Mouse (Mus musculus) granulocyte monocyte progenitor cell, adult 5-6 weeks (primary cell): Measurements from ENCODE around the gene Slc22a5. TPM values are rescaled to one million over a fixed set of nuclear protein-coding genes. Genes with fewer than 3 reads are reported as not detected.

Experiments
- ATAC-seq: replicated peaks from 2 replicates; pipeline ENCODE4 v1.8.0; 2016; ENCODE audit warnings: mild to moderate bottlenecking, moderate TSS enrichment, inconsistent platforms; ENCODE audit not compliant: poor library complexity, severe bottlenecking
- total RNA-seq, 2 experiments: library from RNA; stranded (forward) in 1 of 2; stranded (reverse) in 1 of 2; fragments of 200-712, 200-1000 nt in 1 of 2; fragments of >200 nt in 1 of 2; fragmentation: Nextera tagmentation in 1 of 2; gene quantifications; 2 replicates each; pipeline ENCODE4 v1.2.3; 2014 to 2017

Gene Slc22a5
- total RNA-seq, 2 experiments from 2014 or later, result 10.3 to 13.3 TPM

DNA sequence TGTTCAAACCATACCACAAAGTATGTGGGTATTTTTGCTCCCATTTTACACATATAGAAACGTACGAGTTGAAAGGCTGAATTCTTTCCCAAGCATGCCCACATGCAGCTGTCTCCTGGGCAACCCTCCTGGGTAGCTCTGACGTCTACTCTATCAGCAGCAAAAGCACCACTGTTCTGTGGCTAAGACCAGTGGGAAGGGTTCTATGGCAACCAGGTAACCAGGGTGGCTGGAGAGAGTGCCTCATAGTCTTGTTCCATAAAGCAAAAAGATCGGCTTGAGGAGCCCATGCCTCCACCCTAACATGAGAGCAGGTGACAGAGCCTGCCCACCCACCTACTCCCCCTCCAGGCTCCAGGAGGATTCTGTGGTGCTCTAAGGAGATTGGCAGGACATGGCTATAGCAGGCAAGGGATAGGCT is 49.3 kb downstream of the Slc22a5 start:
- ATAC-seq, result no peak

DNA sequence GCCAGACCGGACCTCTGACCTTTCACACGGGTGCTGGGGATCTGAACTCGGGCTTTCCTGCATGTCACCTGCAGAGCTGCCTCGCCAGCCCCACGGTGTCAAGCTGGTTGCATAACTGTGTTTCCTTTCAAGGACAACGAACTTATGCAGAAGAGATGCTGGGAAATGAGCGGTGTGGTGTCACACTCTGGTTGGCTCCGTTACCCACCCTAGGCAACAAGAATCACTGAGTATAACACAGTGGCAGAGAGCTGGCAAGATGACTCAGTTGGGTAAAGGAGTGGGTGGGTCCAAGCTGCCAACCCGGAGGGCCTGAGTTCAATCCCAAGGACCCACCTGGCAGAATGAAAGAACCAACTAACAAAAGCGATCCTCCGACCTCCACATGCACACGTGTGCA is 49.9 kb downstream of the Slc22a5 start:
- ATAC-seq, result peak; percentile 47

DNA sequence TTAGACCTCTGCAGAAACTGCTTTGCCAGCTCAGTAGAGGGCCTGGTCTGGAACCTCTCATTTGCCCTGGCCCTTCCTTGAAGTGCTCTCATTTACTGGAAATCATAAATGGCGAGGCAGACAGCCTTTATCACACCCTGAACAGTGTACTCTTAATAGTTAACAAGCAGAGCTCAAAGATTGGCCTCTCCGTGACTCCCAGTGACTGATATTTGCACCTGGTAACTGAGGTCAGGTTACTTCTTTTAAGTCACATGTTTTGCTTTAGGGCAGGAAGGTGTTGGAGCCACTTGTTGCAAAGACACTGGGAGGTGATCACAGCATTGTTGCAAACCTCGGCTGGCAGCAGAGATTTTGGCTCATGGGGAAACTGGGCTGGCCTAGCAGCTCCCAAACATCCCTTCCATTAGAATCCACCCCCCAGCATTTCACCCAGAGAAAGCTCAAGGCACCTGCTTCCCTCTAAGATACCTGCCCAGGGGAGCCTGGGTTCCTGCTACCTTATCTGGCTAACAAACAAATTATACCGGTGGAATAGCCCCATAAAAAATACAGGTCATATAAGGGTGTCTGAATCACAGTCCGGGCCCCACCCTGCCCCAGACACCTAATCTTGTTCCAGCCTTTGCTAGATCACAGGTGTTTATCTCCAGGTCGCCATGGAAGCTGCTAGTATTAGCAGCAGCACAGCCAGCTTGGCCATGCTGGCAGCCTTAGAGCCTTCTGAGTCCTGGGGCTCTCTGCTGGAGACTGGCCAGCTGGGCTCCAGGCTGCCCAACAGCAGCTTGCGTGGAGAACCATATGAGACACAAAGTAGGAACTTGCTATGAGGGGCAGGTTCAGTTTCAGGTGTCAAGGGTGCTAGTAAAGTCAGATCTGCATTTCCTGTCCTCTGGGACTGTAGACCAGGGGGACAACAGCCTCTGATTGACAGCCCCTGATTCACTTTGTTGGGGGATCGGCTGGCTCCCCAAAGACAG is 51.5 kb downstream of the Slc22a5 start:
- no peak for ATAC-seq

DNA sequence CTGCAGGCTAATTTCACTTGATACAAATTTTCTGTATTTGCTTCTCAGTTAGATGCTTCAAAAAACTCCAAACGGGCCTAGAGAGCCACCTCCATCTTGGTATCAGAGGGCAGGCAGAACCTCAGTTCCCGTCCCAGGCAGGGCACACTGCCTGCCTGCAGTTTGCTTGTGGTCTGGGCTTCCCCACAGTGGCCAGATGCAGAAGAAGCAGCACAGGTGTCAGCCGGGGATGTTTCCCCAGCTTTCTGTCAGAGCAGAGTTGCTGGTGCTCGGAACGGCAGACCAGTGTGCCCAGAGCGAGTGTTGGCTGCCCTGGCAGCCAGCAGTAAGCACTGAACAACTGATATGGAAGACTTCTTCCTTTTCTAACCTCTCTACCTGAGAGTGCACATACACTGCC is 52.3 kb downstream of the Slc22a5 start:
- peak; percentile 40; the same call in 1 of the 2 replicates for ATAC-seq

DNA sequence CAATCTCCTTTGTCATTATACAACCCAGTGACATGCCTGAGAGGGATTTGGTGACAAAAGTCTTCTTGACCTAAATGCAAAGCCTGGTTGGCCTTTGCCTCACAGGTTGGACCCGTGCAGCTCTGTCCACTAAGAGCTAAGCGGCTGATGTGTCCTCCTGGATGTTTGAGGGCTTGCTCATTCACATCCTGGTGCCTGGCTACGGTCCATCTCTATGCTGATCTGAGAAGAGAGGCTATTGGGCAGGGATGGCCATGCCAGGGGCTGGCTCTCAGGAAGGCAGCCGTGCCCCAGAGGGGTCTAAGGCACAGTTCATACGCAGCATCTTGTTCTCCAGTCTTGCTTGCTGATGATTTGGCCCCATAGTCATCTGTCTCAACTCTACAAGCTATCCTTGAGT is 53.7 kb downstream of the Slc22a5 start:
- no peak for ATAC-seq

DNA sequence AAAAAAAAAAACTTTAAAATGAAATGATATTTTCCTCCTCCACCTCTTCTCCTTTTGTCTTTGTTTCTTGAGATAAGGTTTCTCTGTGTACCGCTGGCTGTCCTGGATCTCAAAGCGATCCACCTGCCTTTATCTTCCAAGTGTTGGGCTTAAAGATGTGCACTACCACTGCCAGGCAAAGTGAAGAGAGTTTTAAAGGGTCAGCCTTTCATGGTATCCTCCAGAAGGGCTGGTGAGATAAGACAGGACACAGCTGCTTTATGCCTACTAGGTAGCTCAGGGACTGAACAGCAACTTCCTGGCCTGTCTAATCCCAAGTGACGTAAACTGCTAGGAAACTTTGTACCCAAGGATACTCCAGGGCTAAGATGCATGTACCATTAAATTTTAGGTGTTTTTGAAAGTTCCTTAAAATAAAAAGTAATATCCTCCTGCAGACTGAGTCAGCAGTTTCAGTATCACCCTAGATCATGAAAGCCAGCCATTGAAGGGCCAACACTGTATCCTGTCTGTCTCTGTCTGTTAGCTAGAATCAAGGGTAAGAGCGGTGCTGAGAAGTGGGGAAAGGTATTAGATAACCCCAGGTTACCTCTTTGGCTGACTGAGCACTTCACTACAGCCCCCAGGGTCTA is 56.0 kb downstream of the Slc22a5 start:
- ATAC-seq, result peak; percentile 49; the same call in 1 of the 2 replicates

DNA sequence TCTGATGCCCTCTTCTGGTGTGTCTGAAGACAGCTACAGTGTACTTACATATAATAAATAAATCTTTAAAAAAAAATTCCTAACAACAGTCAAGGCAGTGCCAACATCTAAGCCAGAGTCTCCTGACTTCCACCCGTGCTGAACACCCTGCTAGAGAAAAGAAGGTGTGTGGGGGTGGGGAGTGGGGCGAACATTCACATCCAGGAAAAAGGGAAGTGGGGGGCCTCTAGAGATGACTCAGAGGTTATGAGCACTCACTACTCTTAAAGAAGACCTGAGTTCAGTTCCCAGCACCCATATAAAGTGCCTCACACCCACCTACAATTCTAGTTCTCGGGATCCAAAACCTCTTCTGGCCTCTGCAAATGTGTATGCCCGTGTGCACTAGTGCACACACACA is 66.1 kb downstream of the Slc22a5 start:
- peak; percentile 60 for ATAC-seq

DNA sequence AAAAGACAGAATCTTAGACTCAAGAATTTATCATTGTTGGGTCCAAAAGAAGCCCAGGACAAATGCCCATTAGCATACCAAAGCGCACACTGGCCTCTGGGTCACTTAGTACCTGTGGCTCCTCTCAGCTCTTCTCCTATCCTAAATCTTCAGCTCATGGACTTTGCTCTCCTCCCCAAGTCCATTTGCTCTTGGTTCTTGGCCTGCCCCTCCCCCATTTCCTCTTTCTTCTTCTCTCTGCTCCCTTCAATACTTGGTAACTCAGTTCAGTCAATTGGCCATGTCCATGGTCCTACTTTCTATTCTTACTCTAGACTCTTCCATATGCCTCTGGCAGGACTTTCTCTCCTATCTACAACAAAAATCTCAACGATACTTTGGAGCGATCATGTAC is 69.5 kb downstream of the Slc22a5 start:
- no peak for ATAC-seq

DNA sequence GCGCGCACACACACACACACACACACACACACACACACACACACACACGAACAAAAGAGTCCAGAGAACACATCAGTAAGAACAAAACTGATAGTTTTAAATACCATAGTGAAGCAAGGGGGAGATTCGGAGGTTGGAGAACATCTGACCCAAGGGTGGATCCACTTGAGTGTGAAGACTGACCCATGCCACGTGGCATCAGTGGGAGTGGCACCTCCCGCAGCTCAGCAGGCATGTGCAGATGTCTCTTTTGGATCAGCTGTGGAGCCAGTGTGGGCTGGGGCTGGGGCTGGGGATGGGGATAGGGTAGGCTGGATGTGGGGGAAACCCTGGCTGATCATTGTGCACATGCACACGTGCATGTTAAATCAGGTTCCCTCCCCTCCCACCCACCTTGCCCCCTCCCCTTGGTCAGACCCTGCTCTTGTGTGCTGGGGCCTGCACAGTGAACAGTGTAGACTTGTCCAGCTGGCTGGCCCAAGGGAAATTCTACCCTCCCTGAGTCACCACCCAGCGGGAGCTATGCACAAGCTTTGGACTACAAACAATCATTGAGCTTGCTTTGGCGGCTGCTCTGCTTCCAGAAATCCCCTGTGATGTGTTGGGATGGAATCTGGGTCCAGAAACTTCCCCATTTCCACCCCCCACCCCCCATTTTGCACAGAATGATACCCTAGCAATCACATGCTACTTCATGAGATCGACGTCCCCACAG is 70.1 kb downstream of the Slc22a5 start:
- ATAC-seq, result no peak

DNA sequence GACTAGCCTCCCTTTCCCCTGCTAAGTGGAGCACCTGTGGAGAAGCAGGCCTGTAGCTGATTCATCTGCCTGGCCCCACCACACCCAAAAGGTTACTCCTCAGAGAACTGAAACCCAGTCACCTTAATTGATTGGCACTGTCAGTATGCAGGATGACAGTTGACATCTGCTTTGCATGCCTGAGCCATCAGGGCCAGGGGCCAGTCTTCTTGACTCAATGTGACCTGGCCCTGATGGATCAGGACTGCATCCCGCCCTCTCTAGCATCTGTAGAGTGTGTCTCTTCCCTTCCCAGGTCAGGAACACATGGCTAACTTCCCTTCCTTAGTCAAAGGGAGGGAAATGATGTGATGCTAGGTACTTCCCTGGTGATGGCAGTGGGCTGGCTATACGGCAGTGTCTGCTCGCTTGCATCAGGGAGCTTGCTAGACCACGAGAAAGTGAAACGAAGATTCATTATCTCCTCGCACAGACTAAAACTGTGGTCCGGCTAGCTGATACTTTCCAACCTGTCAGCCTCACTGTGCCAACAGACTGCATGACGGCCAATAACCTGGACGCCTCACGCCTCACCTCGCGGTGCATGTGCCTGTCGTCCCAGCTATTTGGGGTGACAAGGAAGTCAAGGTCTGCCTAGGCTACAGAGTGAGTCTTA is 70.8 kb downstream of the Slc22a5 start:
- ATAC-seq, result peak; percentile 46

DNA sequence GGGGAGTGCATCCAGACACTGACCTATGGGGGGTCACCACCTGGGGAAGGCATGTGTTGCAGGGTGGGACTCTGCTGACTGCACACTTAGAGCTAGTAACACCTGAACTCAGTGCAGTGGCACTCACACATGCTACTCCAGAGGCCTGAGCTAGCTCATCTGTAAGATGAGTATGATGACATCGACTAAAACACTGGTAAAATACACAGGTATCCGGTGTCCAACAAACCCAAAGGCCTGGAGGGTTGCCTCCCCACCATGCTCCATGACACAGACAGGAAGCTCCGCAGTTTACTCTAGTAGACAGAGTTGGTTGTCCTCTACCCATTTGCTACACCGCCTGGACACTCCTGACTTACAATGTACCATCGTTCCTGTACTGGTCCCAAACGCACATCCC is 71.9 kb downstream of the Slc22a5 start:
- ATAC-seq, result no peak

DNA sequence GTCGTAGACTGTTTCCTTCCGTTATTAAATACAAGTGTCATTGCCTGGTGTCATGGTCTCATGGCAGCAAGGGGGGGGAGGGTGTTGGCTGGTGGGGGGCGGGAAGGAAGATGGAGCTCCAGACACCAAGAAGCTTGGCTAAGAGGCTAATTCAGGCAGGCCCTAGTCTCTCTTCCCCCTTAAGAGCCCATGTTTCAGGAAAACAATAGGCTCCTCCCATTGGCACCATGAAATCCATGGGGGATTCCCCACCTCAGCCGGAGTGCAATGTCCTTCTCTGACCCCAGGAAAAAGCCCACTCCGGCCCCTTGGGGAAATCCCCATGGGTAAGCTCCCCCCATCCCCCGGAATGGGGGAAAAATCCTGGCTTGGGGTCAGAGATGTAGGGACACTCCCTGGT is 72.7 kb downstream of the Slc22a5 start:
- ATAC-seq, result peak; percentile 56

DNA sequence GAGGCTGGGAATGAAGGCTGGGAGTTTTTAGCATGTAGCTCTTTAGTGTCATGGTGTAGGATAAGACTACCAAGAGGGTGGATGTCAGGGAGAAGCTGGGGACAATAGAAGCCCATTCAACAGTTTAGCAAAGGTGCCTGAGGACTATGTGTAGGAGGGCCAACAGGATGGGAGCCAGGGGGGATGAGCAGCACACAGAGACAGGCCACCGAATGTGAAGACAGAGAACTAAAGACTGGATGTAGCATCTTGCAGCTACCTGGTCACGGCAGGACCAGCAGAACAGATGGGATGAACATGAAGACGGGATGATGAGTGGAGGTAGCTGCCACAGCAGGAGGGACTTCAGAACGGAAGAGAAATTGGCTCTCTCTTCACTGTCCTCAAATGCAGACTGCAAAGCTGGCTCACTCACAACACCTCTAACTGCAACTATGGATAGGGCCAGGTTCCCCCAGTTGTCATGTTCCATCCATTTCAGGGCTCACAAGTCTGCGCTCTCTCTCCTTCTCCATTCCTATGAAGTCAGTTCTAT is 74.6 kb downstream of the Slc22a5 start:
- no peak for ATAC-seq

DNA sequence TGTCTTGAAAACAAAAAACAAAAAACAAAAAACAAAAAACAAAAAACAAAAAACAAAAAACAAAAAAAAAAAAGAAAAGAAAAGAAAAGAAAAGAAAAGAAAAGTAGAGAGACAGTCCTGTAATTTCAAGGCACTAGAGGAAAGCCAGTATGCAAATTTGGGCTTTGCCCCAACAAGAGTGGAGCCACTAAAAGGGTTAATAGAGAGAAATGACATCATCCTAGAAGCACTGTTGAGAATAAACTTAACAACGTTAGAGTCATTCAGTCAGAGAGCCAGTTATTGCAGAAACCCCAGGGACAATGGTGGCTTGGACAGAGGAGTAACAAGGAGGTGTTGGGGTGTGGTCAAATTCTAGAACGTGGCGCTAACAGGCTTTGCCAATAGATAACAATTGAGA is 76.7 kb downstream of the Slc22a5 start:
- ATAC-seq, result no peak

Other genes starting within 250 kb of the Slc22a5 start
- 58.0 and 59.9 TPM in 2 replicates for gene Rad50, start 184.3 kb downstream of the Slc22a5 start, total RNA-seq (2014; fragmentation: Nextera tagmentation)
- gene Rad50, start 184.3 kb downstream of the Slc22a5 start, total RNA-seq (2017), result 67.4 and 85.2 TPM in 2 replicates
- not detected in 2 replicates for gene Il5, start 170.9 kb downstream of the Slc22a5 start, total RNA-seq (2014; fragmentation: Nextera tagmentation)
- not detected in 2 replicates for gene Il5, start 170.9 kb downstream of the Slc22a5 start, total RNA-seq (2017)
- 37.5 and 41.7 TPM in 2 replicates for gene Irf1, start 121.6 kb downstream of the Slc22a5 start, total RNA-seq (2014; fragmentation: Nextera tagmentation)
- gene Irf1, start 121.6 kb downstream of the Slc22a5 start, total RNA-seq (2017), result 41.3 and 55.9 TPM in 2 replicates
- 2.5 and 4.8 TPM in 2 replicates for gene Gm17334, start 118.5 kb downstream of the Slc22a5 start, total RNA-seq (2014; fragmentation: Nextera tagmentation)
- not detected in 2 replicates for gene Gm17334, start 118.5 kb downstream of the Slc22a5 start, total RNA-seq (2017)
- 5.6 and 6.5 TPM in 2 replicates for gene Gm12216, start 32.4 kb downstream of the Slc22a5 start, total RNA-seq (2014; fragmentation: Nextera tagmentation)
- 1.1 TPM in 1 of 2 replicates, not detected in the other for gene Gm12216, start 32.4 kb downstream of the Slc22a5 start, total RNA-seq (2017)
- gene Slc22a21, start 88.7 kb upstream of the Slc22a5 start, total RNA-seq (2014; fragmentation: Nextera tagmentation), result 1.1 and 2.9 TPM in 2 replicates
- 0.88 and 2.3 TPM in 2 replicates for gene Slc22a21, start 88.7 kb upstream of the Slc22a5 start, total RNA-seq (2017)
- 20.0 and 36.7 TPM in 2 replicates for gene Slc22a4, start 136.4 kb upstream of the Slc22a5 start, total RNA-seq (2014; fragmentation: Nextera tagmentation)
- gene Slc22a4, start 136.4 kb upstream of the Slc22a5 start, total RNA-seq (2017), result 19.6 and 21.0 TPM in 2 replicates
- 0.70 and 4.5 TPM in 2 replicates for gene Pdlim4, start 177.4 kb upstream of the Slc22a5 start, total RNA-seq (2014; fragmentation: Nextera tagmentation)
- gene Pdlim4, start 177.4 kb upstream of the Slc22a5 start, total RNA-seq (2017), result 0.47 TPM in 1 of 2 replicates, not detected in the other
- not detected in 2 replicates for gene P4ha2, start 208.4 kb upstream of the Slc22a5 start, total RNA-seq (2014; fragmentation: Nextera tagmentation)
- gene P4ha2, start 208.4 kb upstream of the Slc22a5 start, total RNA-seq (2017), result not detected in 2 replicates